Mouse (Mus musculus) liver, postnatal 0 days (tissue): ENCODE measurements at regions not wholly inside any gene's neighbourhood (a gene's known extent, or its start where the extent isn't known, plus 50 kb on each side); places are given as distances from the start of the nearest gene placed in this dataset.

Experiments used
- ATAC-seq: fragments of 200-750 bp; cut with Nextera tagmentation; 2 replicates; pipeline ENCODE4 v1.8.0; 2017; ENCODE audit warnings: mild to moderate bottlenecking, moderate library complexity
- DNase-seq: peaks from one replicate; pipeline ENCODE4 v3.0.0-alpha.2; 2016
- H3K27ac ChIP-seq: fragments of 300-500 bp; sonication (generic); 2 replicates; pipeline ENCODE4 v1.5.1; 2014; ENCODE audit warnings: antibody characterized with exemption, moderate library complexity, mild to moderate bottlenecking, low read depth
- H3K27me3 ChIP-seq: fragments of 300-500 bp; sonication (generic); 2 replicates; pipeline ENCODE4 v1.6.1; 2014; ENCODE audit warnings: low read length, control low read depth, mixed read lengths; ENCODE audit not compliant: insufficient read depth
- H3K36me3 ChIP-seq: fragments of 300-500 bp; sonication (generic); replicated peaks from 2 replicates; pipeline ENCODE4 v1.6.1; 2014; ENCODE audit warnings: mild to moderate bottlenecking, control low read depth, low read length, moderate library complexity, mixed read lengths; ENCODE audit not compliant: insufficient read depth
- H3K4me1 ChIP-seq: fragments of 300-500 bp; sonication (generic); 2 replicates; pipeline ENCODE4 v1.6.1; 2014; ENCODE audit warnings: antibody characterized with exemption, mild to moderate bottlenecking, control low read depth; ENCODE audit not compliant: insufficient read depth
- H3K4me2 ChIP-seq: fragments of 300-500 bp; sonication (generic); 2 replicates; pipeline ENCODE4 v1.6.1; 2014; ENCODE audit warnings: low read depth, mild to moderate bottlenecking, low read length, moderate library complexity, mixed read lengths
- H3K4me3 ChIP-seq: fragments of 300-500 bp; sonication (generic); 2 replicates; pipeline ENCODE4 v1.5.1; 2014; ENCODE audit warnings: low read depth, low read length
- H3K9ac ChIP-seq: fragments of 300-500 bp; sonication (generic); replicated peaks from 2 replicates; pipeline ENCODE4 v1.6.1; 2014; ENCODE audit warnings: mild to moderate bottlenecking, moderate library complexity
- H3K9me3 ChIP-seq: fragments of 300-500 bp; sonication (generic); 2 replicates; pipeline ENCODE4 v1.6.1; 2016; ENCODE audit warnings: mild to moderate bottlenecking, control low read depth, low read length, mixed read lengths
- CTCF ChIP-seq: sonication (generic); IDR thresholded peaks from 2 replicates; pipeline ENCODE4 v1.5.1; 2016; ENCODE audit warnings: antibody characterized with exemption, low read depth
- EP300 ChIP-seq: IDR thresholded peaks from 2 replicates; pipeline ENCODE4 v1.6.1; 2016; ENCODE audit warnings: antibody characterized with exemption, low read depth, mild to moderate bottlenecking
- WGBS: fragments of 180-500 bp; shearing (Covaris S2); extraction: QIAGEN DNeasy Blood & Tissue Kit; methylation state at CpG from one replicate; pipeline ENCODE4 v1.1.7; 2014; ENCODE audit not compliant: insufficient replicate concordance; 5-methylcytosine and 5-hydroxymethylcytosine counted together

DNA sequence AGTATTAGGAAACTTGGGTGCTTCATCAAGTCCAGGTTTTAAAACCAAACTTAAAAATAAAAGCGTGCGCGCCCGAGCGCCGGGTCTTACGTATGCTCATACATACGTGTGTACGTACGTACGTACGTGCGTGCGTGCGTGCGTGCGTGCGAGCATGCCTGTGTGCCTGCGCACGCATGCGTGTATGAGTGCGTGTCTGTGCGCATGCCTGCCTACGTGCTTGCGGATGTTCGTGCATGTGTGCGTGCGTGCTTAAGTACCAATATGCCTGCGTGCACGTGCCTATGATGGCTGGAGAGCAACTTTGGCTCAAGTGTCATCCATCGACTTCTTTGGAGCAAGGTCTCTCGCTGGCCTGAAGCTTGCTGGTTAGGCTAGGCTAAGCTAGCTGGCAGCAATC, 68.5 kb upstream of the Cdyl2 start:
- H3K9me3 ChIP-seq = peaks cover 11% of the 10 kb centered on the region
- 91% methylated on average over 32 of the region's 32 CpGs for WGBS
- H3K4me3 ChIP-seq = no peak overlapping the region
- no peak overlapping the region for H3K9ac ChIP-seq
- no peak overlapping the region for H3K27ac ChIP-seq
- ATAC-seq (no peak), DNase-seq (no peak)
- H3K4me2 ChIP-seq = no peak overlapping the region
- TF ChIP-seq EP300 (no peak), CTCF (no peak)
- H3K36me3 ChIP-seq = no peaks in the 10 kb centered on the region
- no peaks in the 10 kb centered on the region for H3K4me1 ChIP-seq
- H3K27me3 ChIP-seq = no peaks in the 10 kb centered on the region

DNA sequence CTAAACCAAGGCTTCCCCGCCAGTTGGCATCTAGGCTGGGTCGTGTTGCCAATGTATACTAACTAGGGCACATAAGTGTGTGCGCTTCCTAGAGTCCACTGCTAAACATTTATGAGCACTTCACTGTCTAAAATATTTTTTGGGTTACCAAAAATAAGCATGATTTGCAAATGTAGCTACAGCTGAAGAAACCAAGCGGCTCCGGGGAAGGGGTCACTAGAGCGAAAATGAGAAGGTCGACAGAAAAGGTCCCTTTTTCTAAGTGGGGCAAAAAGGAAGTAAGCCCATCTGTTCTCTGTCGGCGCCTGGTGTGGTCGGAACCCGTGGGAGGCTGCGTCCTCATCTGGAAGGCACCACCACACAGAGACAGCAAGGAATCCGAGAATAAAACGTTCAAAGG, 67.8 kb upstream of the Cdyl2 start:
- TF ChIP-seq CTCF = no peak
- TF ChIP-seq EP300 = no peak

GRCm38 (mm10) chr8:116798981-116799380, 66.2 kb upstream of the Cdyl2 start:
- no peak for DNase-seq
- Histone ChIP-seq H3K4me3 (no peak overlapping the region), H3K4me1 (no peaks in the 10 kb centered on the region), H3K9ac (no peak overlapping the region), H3K4me2 (no peak overlapping the region), H3K27me3 (no peaks in the 10 kb centered on the region), H3K36me3 (no peaks in the 10 kb centered on the region), H3K9me3 (peaks cover 11% of the 10 kb centered on the region), H3K27ac (no peak overlapping the region)
- 84% methylated on average over 4 of the region's 4 CpGs for WGBS
- TF ChIP-seq CTCF (peak; percentile 34), EP300 (no peak)
- no peak for ATAC-seq

More for the DNA sequence above, 67.8 kb upstream of the Cdyl2 start:
- no peak overlapping the region for H3K9ac ChIP-seq
- H3K27me3 ChIP-seq = no peaks in the 10 kb centered on the region
- H3K27ac ChIP-seq = no peak overlapping the region
- DNase-seq = no peak
- no peaks in the 10 kb centered on the region for H3K36me3 ChIP-seq
- H3K9me3 ChIP-seq = peaks cover 11% of the 10 kb centered on the region
- H3K4me2 ChIP-seq = no peak overlapping the region
- no peaks in the 10 kb centered on the region for H3K4me1 ChIP-seq
- WGBS = 79% methylated on average over 14 of the region's 14 CpGs
- no peak overlapping the region for H3K4me3 ChIP-seq
- no peak for ATAC-seq

DNA sequence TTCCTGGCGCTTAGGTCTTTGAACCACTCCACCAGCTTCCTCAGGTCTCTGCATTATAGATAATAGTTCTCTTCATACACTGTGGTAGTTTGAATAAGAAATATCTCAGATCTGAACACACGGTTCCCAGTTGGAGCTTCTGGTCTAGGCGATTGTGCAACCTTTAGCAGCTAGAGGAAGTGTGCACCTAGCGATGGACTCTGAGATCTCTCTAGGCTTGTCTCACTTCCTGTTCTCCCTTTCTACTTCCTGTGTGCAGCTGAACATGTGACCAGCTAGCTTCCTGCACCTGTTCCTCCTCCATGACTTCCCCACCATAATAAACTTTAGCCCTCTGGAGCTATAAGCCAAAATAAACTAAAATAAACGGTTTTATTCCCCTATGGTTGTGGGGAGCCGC, 62.9 kb upstream of the Cdyl2 start:
- WGBS = 76% methylated on average over 6 of the region's 6 CpGs
- TF ChIP-seq CTCF = no peak
- TF ChIP-seq EP300 = no peak
- H3K4me2 ChIP-seq = no peak overlapping the region
- H3K27ac ChIP-seq = no peak overlapping the region
- no peaks in the 10 kb centered on the region for H3K36me3 ChIP-seq
- DNase-seq (no peak), ATAC-seq (no peak)
- no peak overlapping the region for H3K9ac ChIP-seq
- H3K4me3 ChIP-seq = no peak overlapping the region
- no peaks in the 10 kb centered on the region for H3K27me3 ChIP-seq
- H3K9me3 ChIP-seq = peaks cover 5% of the 10 kb centered on the region
- no peaks in the 10 kb centered on the region for H3K4me1 ChIP-seq

- no peaks in the 10 kb centered on the region for H3K4me1 ChIP-seq
- H3K27me3 ChIP-seq = no peaks in the 10 kb centered on the region
- H3K9me3 ChIP-seq = peaks cover 5% of the 10 kb centered on the region
- 42% methylated on average over 1 of the region's 1 CpGs for WGBS
- TF ChIP-seq CTCF (no peak), EP300 (no peak)
- H3K9ac ChIP-seq = no peak overlapping the region
- DNase-seq = peak; percentile 77
- H3K27ac ChIP-seq = no peak overlapping the region
- H3K4me2 ChIP-seq = no peak overlapping the region
- H3K4me3 ChIP-seq = no peak overlapping the region
- peak; percentile 94 for ATAC-seq
- no peaks in the 10 kb centered on the region for H3K36me3 ChIP-seq
Measured at GRCm38 (mm10) chr8:116793107-116793506, 60.3 kb upstream of the Cdyl2 start.

DNA sequence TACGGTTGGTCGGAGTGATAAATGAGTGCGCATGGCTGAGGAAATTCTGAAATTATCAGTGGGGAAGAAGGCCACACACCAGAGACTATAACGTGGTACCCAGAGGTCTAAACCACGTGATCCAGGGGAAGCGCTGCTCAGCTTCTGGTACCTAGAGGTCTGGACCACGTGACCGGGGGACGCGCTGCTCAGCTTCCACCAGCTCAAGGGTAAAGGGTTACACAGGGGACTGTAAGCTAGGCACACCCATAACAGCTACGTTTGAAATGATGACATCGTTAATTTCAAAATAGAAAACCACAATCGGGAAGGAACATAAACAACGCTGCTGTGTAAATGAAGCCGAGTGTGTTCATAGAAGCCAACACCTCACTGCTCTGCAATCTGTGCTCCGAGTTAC, 57.5 kb upstream of the Cdyl2 start:
- Histone ChIP-seq H3K4me1 (no peaks in the 10 kb centered on the region), H3K9me3 (no peaks in the 10 kb centered on the region), H3K27me3 (no peaks in the 10 kb centered on the region), H3K4me3 (no peak overlapping the region), H3K4me2 (no peak overlapping the region), H3K36me3 (no peaks in the 10 kb centered on the region), H3K9ac (no peak overlapping the region), H3K27ac (no peak overlapping the region)
- DNase-seq (no peak), ATAC-seq (no peak)
- WGBS = 74% methylated on average over 16 of the region's 16 CpGs
- no peak for TF ChIP-seq EP300
